20 mouse cellular contexts compared by ENCODE assay signal in genomic region chr8:127151706-127152105, GRCm38 (mm10).
DNase-seq lines count a peak whose midpoint lies in the region; ATAC-seq and TF ChIP-seq lines count a peak whose summit lies in the region.
"Had no signal": no experiment of that assay in that cellular context is flagged by ENCODE, and none has a peak within 500 bp of the region (broad histone marks: within the 10 kb centered on the region; RNA-seq: fewer than 3 reads in every experiment).

No protein-coding gene starts in this region.

- intact Hi-C loops in heart, postnatal 25 days (cut with DNase I) = no loop called here

- ATAC-seq in limb, embryonic 14.5 days (ENCODE audit: low FRiP score, low read depth) = no peak
- ATAC-seq: CD4-positive, CD25-positive, alpha-beta regulatory T cell, adult 4 months; hindbrain, embryonic 16.5 days; intestine, embryonic 15.5 days had no signal

- no peak overlapping the region for H3K4me2 ChIP-seq in limb, embryonic 14.5 days (replicated peaks; ENCODE audit: low read depth, low read length, severe bottlenecking)
- H3K4me2 ChIP-seq: intestine, embryonic 15.5 days; limb, embryonic 12.5 days had no signal

- H3K27me3 ChIP-seq in limb, embryonic 14.5 days (ENCODE audit: control insufficient read depth, insufficient read depth, low read length) = no peaks in the 10 kb centered on the region
- H3K27me3 ChIP-seq in limb, embryonic 10.5 days (ENCODE audit: low read depth, poor library complexity, severe bottlenecking) = no peaks in the 10 kb centered on the region
- H3K27me3 ChIP-seq: intestine, embryonic 15.5 days; limb, embryonic 12.5 days had no signal

- DNase-seq in heart, adult 11 months = peak; percentile 91
- no peak for DNase-seq in heart, postnatal 25 days (ENCODE audit: low spot score)
- peak; percentile 29 for DNase-seq in limb, embryonic 14.5 days (ENCODE audit: low spot score)
- no peak for DNase-seq in limb, embryonic 10.5 days (ENCODE audit: low spot score)
- peak; percentile 19 for DNase-seq in retina, postnatal 1 day
- no peak for DNase-seq in retina, embryonic 14.5 days (ENCODE audit: low spot score)
- no peak for DNase-seq in thymus, postnatal 10 days (ENCODE audit: low spot score in 2 of 2)
- DNase-seq: adrenal gland, postnatal 14 days; cerebellum, adult 9-10 months; right cerebral cortex, postnatal 14 days; thymus, adult 2 months had no signal

- no peaks in the 10 kb centered on the region for H3K4me1 ChIP-seq in limb, embryonic 14.5 days (ENCODE audit: control insufficient read depth, insufficient read depth, low read length)
- peaks cover 8% of the 10 kb centered on the region for H3K4me1 ChIP-seq in limb, embryonic 10.5 days

- H3K27ac ChIP-seq in limb, embryonic 14.5 days (replicated peaks; ENCODE audit: low read depth, low read length) = no peak overlapping the region
- H3K27ac ChIP-seq in limb, embryonic 10.5 days = no peak overlapping the region
- H3K27ac ChIP-seq: forebrain, embryonic 10.5 days; hindbrain, embryonic 10.5 days; intestine, embryonic 15.5 days; layer of hippocampus, adult 2 months; limb, embryonic 12.5 days; liver, embryonic 14.5 days; stomach, postnatal 0 days had no signal

- no peak overlapping the region for H3K4me3 ChIP-seq in limb, embryonic 14.5 days (replicated peaks; ENCODE audit: low read length)
- H3K4me3 ChIP-seq in limb, embryonic 10.5 days = no peak overlapping the region
- H3K4me3 ChIP-seq: forebrain, embryonic 10.5 days; hindbrain, embryonic 10.5 days; intestine, embryonic 15.5 days; layer of hippocampus, adult 2 months; limb, embryonic 12.5 days had no signal

- no peak for TF ChIP-seq POLR2A in limb, embryonic 14.5 days (IDR thresholded peaks at IDR 0.05; ENCODE audit: borderline replicate concordance, extremely low read depth, insufficient read depth, insufficient read length)

- H3K9ac ChIP-seq in limb, embryonic 14.5 days (ENCODE audit: low read depth, low read length, severe bottlenecking) = no peak overlapping the region
- H3K9ac ChIP-seq: intestine, embryonic 15.5 days; limb, embryonic 12.5 days; liver, embryonic 14.5 days had no signal

- H3K9me3 ChIP-seq in limb, embryonic 14.5 days (ENCODE audit: control insufficient read depth, low read length) = no peaks in the 10 kb centered on the region
- no peaks in the 10 kb centered on the region for H3K9me3 ChIP-seq in limb, embryonic 10.5 days (replicated peaks)
- H3K9me3 ChIP-seq: forebrain, embryonic 10.5 days; hindbrain, embryonic 10.5 days; intestine, embryonic 15.5 days; limb, embryonic 12.5 days had no signal

- no peaks in the 10 kb centered on the region for H3K36me3 ChIP-seq in limb, embryonic 14.5 days (ENCODE audit: control insufficient read depth, insufficient read depth, low read length)
- H3K36me3 ChIP-seq in limb, embryonic 10.5 days = no peaks in the 10 kb centered on the region
- H3K36me3 ChIP-seq: forebrain, embryonic 10.5 days; hindbrain, embryonic 10.5 days; intestine, embryonic 15.5 days; limb, embryonic 12.5 days had no signal

- WGBS in limb, embryonic 14.5 days = 57% methylated on average over 3 of the region's 3 CpGs
- whole genome bisulfite sequencing in limb, embryonic 10.5 days = 82% methylated on average over 3 of the region's 3 CpGs

Comparison
In these comparisons a context has a peak if more than half of its experiments do, and no peak if none do; other contexts are left out.
1. DNase-seq: peak in heart, adult 11 months (single experiment), limb, embryonic 14.5 days (single experiment) and retina, postnatal 1 day (single experiment); none in heart, postnatal 25 days (single experiment), limb, embryonic 10.5 days (single experiment), retina, embryonic 14.5 days (single experiment) and thymus, postnatal 10 days (0 of 2).